Mouse (Mus musculus) testis, adult 2 months (tissue): Measurements from ENCODE around the gene Chrdl2.

Experiments used
- CTCF ChIP-seq: fragments of 200-500 bp; IDR thresholded peaks from 2 replicates; pipeline ENCODE4 v1.5.1; 2012; ENCODE audit warnings: low read depth, mild to moderate bottlenecking, inconsistent platforms, low read length, moderate library complexity; ENCODE audit not compliant: control insufficient read depth, insufficient read depth, insufficient replicate concordance
- POLR2A ChIP-seq: fragments of 200-500 bp; IDR thresholded peaks from 2 replicates; pipeline ENCODE4 v1.6.1; 2012; ENCODE audit warnings: low read depth, mild to moderate bottlenecking, inconsistent platforms, low read length, moderate library complexity; ENCODE audit not compliant: control insufficient read depth

GRCm38 (mm10) chr7:99980132-99980591, 25.8 kb upstream of the Chrdl2 start, which contains the start of gene Rnf169:
- TF ChIP-seq CTCF = no peak
- peak; percentile 94 for TF ChIP-seq POLR2A
